Mouse (Mus musculus) intestine, embryonic 14.5 days (tissue): ENCODE data around the gene Snx9. TPM values are rescaled to one million over a fixed set of nuclear protein-coding genes. Genes with fewer than 3 reads are reported as not detected.
A peak's percentile ranks its signal among the peaks of the same experiment; 100 is the strongest.

Experiments used
- ATAC-seq: fragments of 200-750 bp; cut with Nextera tagmentation; replicated peaks from 2 replicates; pipeline ENCODE4 v1.8.0; 2017; ENCODE audit warnings: low read depth, moderate number of reproducible peaks, moderate TSS enrichment, moderate library complexity; ENCODE audit not compliant: low FRiP score, low TSS enrichment
- DNase-seq: peaks from one replicate; pipeline ENCODE4 v3.0.0-alpha.2; 2018; ENCODE audit warnings: low spot score
- H3K27ac ChIP-seq: fragments of 300-500 bp; sonication (generic); 2 replicates; pipeline ENCODE4 v1.5.1; 2014; ENCODE audit warnings: low read depth, mild to moderate bottlenecking, control low read depth
- H3K27me3 ChIP-seq: fragments of 300-500 bp; sonication (generic); replicated peaks from 2 replicates; pipeline ENCODE4 v1.6.1; 2014; ENCODE audit warnings: low read length, control low read depth; ENCODE audit not compliant: control insufficient read depth, insufficient read depth
- H3K36me3 ChIP-seq: fragments of 300-500 bp; sonication (generic); 2 replicates; pipeline ENCODE4 v1.6.1; 2014; ENCODE audit warnings: low read length, control low read depth; ENCODE audit not compliant: control insufficient read depth, insufficient read depth
- H3K4me1 ChIP-seq: fragments of 300-500 bp; sonication (generic); replicated peaks from 2 replicates; pipeline ENCODE4 v1.6.1; 2014; ENCODE audit warnings: low read length, control low read depth, mixed read lengths; ENCODE audit not compliant: control insufficient read depth, insufficient read depth
- H3K4me2 ChIP-seq: fragments of 300-500 bp; sonication (generic); 2 replicates; pipeline ENCODE4 v1.6.1; 2014; ENCODE audit warnings: low read length
- H3K4me3 ChIP-seq: fragments of 300-500 bp; sonication (generic); 2 replicates; pipeline ENCODE4 v1.5.1; 2014; ENCODE audit warnings: low read depth, low read length, control low read depth, mixed read lengths
- H3K9ac ChIP-seq: fragments of 300-500 bp; sonication (generic); 2 replicates; pipeline ENCODE4 v1.6.1; 2014; ENCODE audit warnings: mild to moderate bottlenecking, low read length
- H3K9me3 ChIP-seq: fragments of 300-500 bp; sonication (generic); 2 replicates; pipeline ENCODE4 v1.6.1; 2016; ENCODE audit warnings: low read length, control low read depth; ENCODE audit not compliant: control insufficient read depth
- WGBS: fragments of 180-500 bp; shearing (Covaris S2); extraction: QIAGEN DNeasy Blood & Tissue Kit; methylation state at CpG from one replicate; pipeline ENCODE4 v1.1.7; 2014; 5-methylcytosine and 5-hydroxymethylcytosine counted together
- polyA plus RNA-seq: library from polyadenylated mRNA; unstranded; fragments of >200 nt; fragmentation: Nextera tagmentation; extraction: Ambion mirVana; gene quantifications from 2 replicates; pipeline ENCODE4 v1.2.1, GENCODE M21; 2014

Gene Snx9
- 41.5 and 42.7 TPM in 2 replicates for polyA plus RNA-seq

- Histone ChIP-seq H3K36me3 (no peaks in the 10 kb centered on the region), H3K9me3 (no peaks in the 10 kb centered on the region), H3K4me3 (peak within 1 kb of the TSS; percentile 76), H3K9ac (peak within 1 kb of the TSS; percentile 99), H3K4me1 (peaks cover 15% of the 10 kb centered on the region; the same call in 1 of the 2 replicates), H3K27me3 (no peaks in the 10 kb centered on the region), H3K4me2 (peak within 1 kb of the TSS; percentile 79), H3K27ac (peak within 1 kb of the TSS; percentile 98)
- under 1% methylated on average over 113 of the region's 131 CpGs for WGBS
- ATAC-seq (peak; percentile 82), DNase-seq (peak; percentile 86)
Observed at GRCm38 (mm10) chr17:5841128-5841942, at the start of gene Snx9. TSS of gene Snx9 (plus strand) at chr17:5841329.

GRCm38 (mm10) chr17:5792164-5792791 is 48.9 kb upstream of the Snx9 start:
- 90% methylated on average over 12 of the region's 12 CpGs for WGBS
- peaks cover 4% of the 10 kb centered on the region; the same call in 1 of the 2 replicates for H3K9me3 ChIP-seq

GRCm38 (mm10) chr17:5793593-5793992 is 47.5 kb upstream of the Snx9 start:
- no peak for ATAC-seq
- Histone ChIP-seq H3K27ac (no peak overlapping the region), H3K36me3 (no peaks in the 10 kb centered on the region)

More at GRCm38 (mm10) chr17:5792164-5792791, 48.9 kb upstream of the Snx9 start:
- Histone ChIP-seq H3K27ac (no peak overlapping the region), H3K9ac (no peak overlapping the region), H3K36me3 (no peaks in the 10 kb centered on the region), H3K4me2 (no peak overlapping the region), H3K27me3 (no peaks in the 10 kb centered on the region), H3K4me3 (no peak overlapping the region), H3K4me1 (no peaks in the 10 kb centered on the region)
- ATAC-seq: no peak
- no peak for DNase-seq

GRCm38 (mm10) chr17:5794276-5794675 is 46.9 kb upstream of the Snx9 start:
- Histone ChIP-seq H3K4me1 (no peaks in the 10 kb centered on the region), H3K27me3 (no peaks in the 10 kb centered on the region), H3K9me3 (no peaks in the 10 kb centered on the region), H3K27ac (no peak overlapping the region), H3K9ac (no peak overlapping the region), H3K4me3 (no peak overlapping the region), H3K36me3 (no peaks in the 10 kb centered on the region), H3K4me2 (no peak overlapping the region)
- no peak for DNase-seq
- WGBS: 72% methylated on average over 5 of the region's 5 CpGs
- ATAC-seq: no peak

More at GRCm38 (mm10) chr17:5793593-5793992, 47.5 kb upstream of the Snx9 start:
- Histone ChIP-seq H3K4me2 (no peak overlapping the region), H3K4me1 (no peaks in the 10 kb centered on the region), H3K27me3 (no peaks in the 10 kb centered on the region), H3K9me3 (no peaks in the 10 kb centered on the region), H3K4me3 (no peak overlapping the region), H3K9ac (no peak overlapping the region)
- no peak for DNase-seq
- 78% methylated on average over 4 of the region's 4 CpGs for WGBS

- ATAC-seq: no peak
- H3K27me3 ChIP-seq: no peaks in the 10 kb centered on the region
- WGBS: 72% methylated on average over 5 of the region's 5 CpGs
- no peaks in the 10 kb centered on the region for H3K36me3 ChIP-seq
- DNase-seq: no peak
- no peak overlapping the region for H3K9ac ChIP-seq
- H3K4me2 ChIP-seq: no peak overlapping the region
- no peak overlapping the region for H3K27ac ChIP-seq
- H3K4me3 ChIP-seq: no peak overlapping the region
- H3K4me1 ChIP-seq: no peaks in the 10 kb centered on the region
- no peaks in the 10 kb centered on the region for H3K9me3 ChIP-seq
Observed at GRCm38 (mm10) chr17:5795369-5795768, 45.8 kb upstream of the Snx9 start.

- no peak overlapping the region for H3K4me2 ChIP-seq
Observed at GRCm38 (mm10) chr17:5795878-5796277, 45.3 kb upstream of the Snx9 start.

GRCm38 (mm10) chr17:5797124-5797760 is 43.9 kb upstream of the Snx9 start:
- Histone ChIP-seq H3K27me3 (no peaks in the 10 kb centered on the region), H3K36me3 (no peaks in the 10 kb centered on the region), H3K9ac (no peak overlapping the region), H3K27ac (no peak overlapping the region), H3K9me3 (no peaks in the 10 kb centered on the region), H3K4me2 (no peak overlapping the region), H3K4me3 (no peak overlapping the region), H3K4me1 (peaks cover 12% of the 10 kb centered on the region)
- ATAC-seq (no peak), DNase-seq (no peak)
- WGBS: 80% methylated on average over 5 of the region's 5 CpGs

More at GRCm38 (mm10) chr17:5795878-5796277, 45.3 kb upstream of the Snx9 start:
- no peaks in the 10 kb centered on the region for H3K27me3 ChIP-seq
- H3K9me3 ChIP-seq: no peaks in the 10 kb centered on the region
- H3K27ac ChIP-seq: no peak overlapping the region
- 2% methylated on average over 5 of the region's 5 CpGs for WGBS
- DNase-seq (peak; percentile 73), ATAC-seq (peak; percentile 83)
- H3K4me3 ChIP-seq: no peak overlapping the region
- H3K4me1 ChIP-seq: no peaks in the 10 kb centered on the region
- H3K9ac ChIP-seq: no peak overlapping the region
- H3K36me3 ChIP-seq: no peaks in the 10 kb centered on the region

GRCm38 (mm10) chr17:5798221-5798801 is 42.8 kb upstream of the Snx9 start:
- 52% methylated on average over 13 of the region's 13 CpGs for WGBS
- no peak for ATAC-seq
- DNase-seq: no peak

More at GRCm38 (mm10) chr17:5798221-5798801, 42.8 kb upstream of the Snx9 start:
- Histone ChIP-seq H3K36me3 (no peaks in the 10 kb centered on the region), H3K4me3 (no peak overlapping the region), H3K4me1 (peaks cover 12% of the 10 kb centered on the region), H3K4me2 (no peak overlapping the region), H3K9ac (no peak overlapping the region), H3K9me3 (no peaks in the 10 kb centered on the region), H3K27me3 (no peaks in the 10 kb centered on the region), H3K27ac (no peak overlapping the region)
